Mouse (Mus musculus) forebrain, embryonic 16.5 days (tissue): ENCODE results near the gene Tpk1. TPM values are rescaled to one million over a fixed set of nuclear protein-coding genes. Genes with fewer than 3 reads are reported as not detected.
A peak's percentile ranks its signal among the peaks of the same experiment; 100 is the strongest.

Experiments
- ATAC-seq: fragments of 200-750 bp; cut with Nextera tagmentation; 2 replicates; pipeline ENCODE4 v1.8.0; 2017; ENCODE audit warnings: mild to moderate bottlenecking, moderate library complexity
- H3K27ac ChIP-seq: fragments of 300-500 bp; sonication (generic); 2 replicates; pipeline ENCODE4 v1.5.1; 2014; ENCODE audit warnings: low read length, control low read depth
- H3K27me3 ChIP-seq: fragments of 300-500 bp; sonication (generic); replicated peaks from 2 replicates; pipeline ENCODE4 v1.6.1; 2014; ENCODE audit warnings: low read length; ENCODE audit not compliant: control insufficient read depth, insufficient read depth
- H3K36me3 ChIP-seq: fragments of 300-500 bp; sonication (generic); 2 replicates; pipeline ENCODE4 v1.6.1; 2014; ENCODE audit not compliant: control insufficient read depth, insufficient read depth
- H3K4me1 ChIP-seq: fragments of 300-500 bp; sonication (generic); replicated peaks from 2 replicates; pipeline ENCODE4 v1.6.1; 2014; ENCODE audit warnings: low read length; ENCODE audit not compliant: control insufficient read depth, insufficient read depth
- H3K4me2 ChIP-seq: fragments of 300-500 bp; sonication (generic); 2 replicates; pipeline ENCODE4 v1.6.1; 2014; ENCODE audit warnings: mild to moderate bottlenecking, low read length, control low read depth
- H3K4me3 ChIP-seq: fragments of 300-500 bp; sonication (generic); replicated peaks from 2 replicates; pipeline ENCODE4 v1.5.1; 2014; ENCODE audit warnings: mild to moderate bottlenecking, low read length, control low read depth
- H3K9ac ChIP-seq: fragments of 300-500 bp; sonication (generic); replicated peaks from 2 replicates; pipeline ENCODE4 v1.6.1; 2014; ENCODE audit warnings: low read depth, low read length, control low read depth
- H3K9me3 ChIP-seq: fragments of 300-500 bp; sonication (generic); 2 replicates; pipeline ENCODE4 v1.6.1; 2016; ENCODE audit warnings: low read length; ENCODE audit not compliant: control insufficient read depth
- WGBS: fragments of 180-500 bp; shearing (Covaris S2); extraction: QIAGEN DNeasy Blood & Tissue Kit; methylation state at CpG from one replicate; pipeline ENCODE4 v1.1.7; 2014; 5-methylcytosine and 5-hydroxymethylcytosine counted together
- polyA plus RNA-seq: library from polyadenylated mRNA; unstranded; fragments of >200 nt; fragmentation: Nextera tagmentation; extraction: Ambion mirVana; gene quantifications from 2 replicates; pipeline ENCODE4 v1.2.1, GENCODE M21; 2015

Gene Tpk1
- polyA plus RNA-seq, 1 experiment from 2014 or later: 8.1 TPM

DNA sequence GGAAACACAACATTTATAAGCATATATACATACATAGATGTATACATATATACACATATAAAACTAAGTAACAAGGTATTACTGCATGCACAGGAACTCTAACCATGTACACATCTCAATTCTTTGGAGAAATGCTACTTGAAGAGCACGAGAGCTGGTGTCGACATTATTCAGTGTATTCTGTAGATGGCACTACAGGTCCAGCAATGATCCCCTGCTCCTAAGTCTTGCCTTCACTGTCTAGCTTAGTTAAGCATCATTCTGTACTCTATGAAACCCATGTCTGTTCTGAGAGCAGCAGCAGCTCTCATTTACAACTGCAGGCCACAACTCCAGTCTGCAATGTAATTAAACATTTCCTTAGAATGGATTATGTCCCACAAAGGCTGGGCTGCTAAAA is 270.5 kb downstream of the Tpk1 start:
- no peaks in the 10 kb centered on the region for H3K9me3 ChIP-seq
- H3K27me3 ChIP-seq: no peaks in the 10 kb centered on the region
- H3K4me3 ChIP-seq: no peak overlapping the region
- H3K9ac ChIP-seq: no peak overlapping the region
- H3K4me2 ChIP-seq: no peak overlapping the region
- H3K27ac ChIP-seq: no peak overlapping the region
- no peaks in the 10 kb centered on the region for H3K36me3 ChIP-seq
- 80% methylated on average over 2 of the region's 2 CpGs for WGBS
- ATAC-seq: peak; percentile 93
- no peaks in the 10 kb centered on the region for H3K4me1 ChIP-seq

DNA sequence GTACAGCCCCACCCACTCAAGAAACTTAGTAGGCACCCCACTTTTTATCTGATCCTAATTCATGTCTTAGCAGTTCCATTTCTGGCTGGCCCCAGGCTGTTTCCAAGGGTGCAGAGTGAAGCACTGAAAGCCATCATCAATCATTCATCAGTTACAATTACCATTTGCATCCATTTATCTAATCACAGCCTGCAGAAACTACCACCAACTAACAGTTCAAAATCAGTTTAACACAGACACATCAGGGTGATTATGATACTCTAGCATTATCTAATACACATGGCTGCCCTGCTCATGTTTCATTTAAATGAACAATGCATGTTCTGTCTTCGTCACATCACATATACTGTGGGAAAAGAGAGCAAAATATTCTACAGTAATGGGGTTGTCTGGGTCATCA is 274.7 kb downstream of the Tpk1 start:
- Histone ChIP-seq H3K27ac (no peak overlapping the region), H3K9me3 (no peaks in the 10 kb centered on the region), H3K9ac (no peak overlapping the region), H3K27me3 (no peaks in the 10 kb centered on the region), H3K4me3 (no peak overlapping the region), H3K4me1 (no peaks in the 10 kb centered on the region), H3K36me3 (no peaks in the 10 kb centered on the region), H3K4me2 (no peak overlapping the region)
- ATAC-seq: peak; percentile 31; the same call in 1 of the 2 replicates
- 63% methylated on average over 1 of the region's 1 CpGs for WGBS

DNA sequence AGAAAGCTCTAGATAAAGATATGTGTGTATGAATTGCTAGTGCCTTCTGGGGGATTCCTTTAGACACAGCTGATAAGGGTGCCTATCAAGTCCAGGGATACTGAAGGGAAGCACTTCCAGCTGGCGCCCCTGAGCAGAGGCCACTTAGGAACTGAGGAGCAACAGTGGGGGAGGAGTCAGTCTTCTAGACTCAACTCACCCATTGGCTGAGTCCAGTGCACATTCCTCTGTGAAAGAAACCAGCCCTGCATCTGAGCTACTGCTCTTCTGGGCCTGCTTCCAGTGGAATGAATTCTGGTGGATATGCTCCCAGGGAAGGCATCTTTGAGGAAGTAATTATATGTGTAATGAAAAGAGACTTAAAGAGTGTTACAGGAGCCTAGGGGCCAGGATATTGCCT is 278.8 kb downstream of the Tpk1 start:
- Histone ChIP-seq H3K9me3 (no peaks in the 10 kb centered on the region), H3K4me3 (no peak overlapping the region), H3K4me2 (no peak overlapping the region), H3K36me3 (no peaks in the 10 kb centered on the region), H3K27ac (no peak overlapping the region), H3K27me3 (no peaks in the 10 kb centered on the region), H3K4me1 (no peaks in the 10 kb centered on the region), H3K9ac (no peak overlapping the region)
- ATAC-seq: 0 out of 2 replicates have a peak, but pooled peaks have one; percentile 47
- 15% methylated on average over 1 of the region's 1 CpGs for WGBS

DNA sequence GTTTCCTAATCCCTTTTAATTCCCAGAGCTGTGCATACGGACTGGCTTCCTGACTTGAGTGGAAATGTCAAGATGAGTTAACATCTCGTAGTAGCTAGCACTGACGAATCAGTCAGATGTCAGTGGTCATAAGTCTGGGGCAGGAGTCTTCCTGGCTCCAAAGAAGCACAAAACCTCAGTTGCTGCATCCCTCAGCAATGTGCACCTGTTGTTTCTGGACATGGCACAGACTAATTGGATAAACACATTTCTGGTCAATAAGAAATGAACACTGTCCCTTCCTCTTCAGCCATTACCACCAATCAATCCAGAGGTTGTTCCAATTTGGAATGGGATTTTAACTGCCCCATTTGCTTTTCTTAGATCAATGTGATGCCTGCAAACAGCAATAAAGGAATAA is 281.2 kb downstream of the Tpk1 start:
- Histone ChIP-seq H3K4me1 (no peaks in the 10 kb centered on the region), H3K27ac (no peak overlapping the region), H3K9ac (no peak overlapping the region), H3K4me3 (no peak overlapping the region), H3K9me3 (no peaks in the 10 kb centered on the region), H3K27me3 (no peaks in the 10 kb centered on the region), H3K4me2 (no peak overlapping the region), H3K36me3 (no peaks in the 10 kb centered on the region)
- WGBS: 68% methylated on average over 3 of the region's 3 CpGs
- ATAC-seq: no peak

DNA sequence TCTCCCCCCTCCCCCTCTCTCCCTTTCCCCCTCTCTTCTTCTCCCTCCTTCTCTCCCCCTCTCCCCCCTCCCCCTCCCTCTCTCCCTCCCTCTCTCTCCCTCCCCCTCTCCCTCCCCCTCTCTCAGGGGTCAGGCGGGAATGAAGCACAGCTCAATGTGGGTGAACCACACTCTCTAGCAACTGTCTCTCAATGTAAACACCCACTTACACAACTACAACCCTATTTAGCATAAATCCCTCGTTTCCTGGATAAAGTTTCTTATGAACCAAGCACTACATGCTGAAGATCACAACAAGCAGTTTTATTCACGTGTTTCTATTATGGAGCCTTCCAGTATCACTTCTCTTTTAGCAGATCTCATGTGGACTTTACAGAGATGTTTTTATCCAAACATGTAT is 281.8 kb downstream of the Tpk1 start:
- Histone ChIP-seq H3K27me3 (no peaks in the 10 kb centered on the region), H3K9ac (no peak overlapping the region), H3K4me2 (no peak overlapping the region), H3K4me3 (no peak overlapping the region), H3K27ac (no peak overlapping the region), H3K9me3 (no peaks in the 10 kb centered on the region), H3K36me3 (no peaks in the 10 kb centered on the region), H3K4me1 (no peaks in the 10 kb centered on the region)
- no peak for ATAC-seq
- 73% methylated on average over 3 of the region's 3 CpGs for WGBS

DNA sequence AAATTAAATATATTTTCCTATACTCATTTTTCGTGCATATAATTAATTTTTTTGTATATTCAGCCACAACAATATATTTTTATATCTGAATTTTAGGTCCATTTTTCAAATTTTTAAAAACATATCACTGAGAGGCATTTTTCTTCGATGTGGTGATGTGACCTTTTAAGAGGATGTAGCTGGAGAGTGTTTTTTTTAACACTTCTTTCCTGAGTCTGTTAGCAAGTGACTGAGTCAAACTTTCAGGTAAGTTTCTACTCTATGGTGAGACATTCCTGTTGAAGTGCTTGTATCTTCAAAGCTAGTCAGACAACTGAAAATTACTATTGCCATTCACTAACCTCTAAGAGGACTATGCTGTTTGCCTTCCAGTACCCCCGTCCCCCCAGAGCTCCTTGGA is 283.3 kb downstream of the Tpk1 start:
- Histone ChIP-seq H3K27ac (no peak overlapping the region), H3K9me3 (no peaks in the 10 kb centered on the region), H3K27me3 (no peaks in the 10 kb centered on the region), H3K4me2 (no peak overlapping the region), H3K9ac (no peak overlapping the region), H3K4me1 (no peaks in the 10 kb centered on the region), H3K4me3 (no peak overlapping the region), H3K36me3 (no peaks in the 10 kb centered on the region)
- 89% methylated on average over 3 of the region's 3 CpGs for WGBS
- no peak for ATAC-seq

DNA sequence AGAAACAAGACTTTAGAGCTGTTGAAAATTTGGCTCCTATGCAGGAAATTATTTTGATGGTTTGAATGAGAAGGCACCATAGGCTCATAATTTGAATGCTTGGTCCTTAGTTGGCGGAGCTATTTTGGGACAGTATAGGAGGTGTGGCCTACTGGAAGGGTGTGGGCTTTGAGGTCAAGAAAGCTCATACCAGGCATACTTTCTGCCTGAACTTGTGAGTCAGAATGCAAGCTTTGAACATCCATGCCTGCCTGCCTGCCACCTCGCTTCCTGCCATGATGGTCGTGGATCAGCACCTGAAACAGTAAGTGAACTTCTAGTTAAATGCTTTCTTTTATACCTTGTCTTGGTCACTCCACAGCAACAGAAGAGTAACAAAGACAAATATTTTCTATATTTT is 283.8 kb downstream of the Tpk1 start:
- no peak overlapping the region for H3K4me2 ChIP-seq
- H3K36me3 ChIP-seq: no peaks in the 10 kb centered on the region
- no peak for ATAC-seq
- no peak overlapping the region for H3K27ac ChIP-seq
- no peaks in the 10 kb centered on the region for H3K27me3 ChIP-seq
- 88% methylated on average over 3 of the region's 3 CpGs for WGBS
- H3K4me1 ChIP-seq: no peaks in the 10 kb centered on the region
- H3K4me3 ChIP-seq: no peak overlapping the region
- no peak overlapping the region for H3K9ac ChIP-seq
- no peaks in the 10 kb centered on the region for H3K9me3 ChIP-seq

DNA sequence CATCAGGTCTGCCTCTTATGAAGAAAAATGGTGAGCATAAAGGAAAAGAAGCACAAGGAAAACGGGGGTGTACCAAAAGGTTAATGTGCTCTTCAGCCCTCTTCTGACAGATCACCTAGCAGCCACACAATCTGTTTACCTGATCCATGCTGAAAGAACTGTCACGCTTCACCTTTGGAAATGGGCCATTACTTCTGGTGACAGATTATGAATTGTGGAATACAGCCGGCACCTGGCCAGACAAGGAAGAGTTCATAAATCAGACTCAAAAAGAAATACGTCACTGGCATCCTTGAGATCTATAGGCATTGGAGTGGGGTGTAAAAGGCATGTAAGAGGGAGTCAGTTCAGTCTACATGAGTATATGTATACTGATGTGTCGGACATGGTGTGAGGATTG is 292.9 kb downstream of the Tpk1 start:
- 87% methylated on average over 5 of the region's 5 CpGs for WGBS

DNA sequence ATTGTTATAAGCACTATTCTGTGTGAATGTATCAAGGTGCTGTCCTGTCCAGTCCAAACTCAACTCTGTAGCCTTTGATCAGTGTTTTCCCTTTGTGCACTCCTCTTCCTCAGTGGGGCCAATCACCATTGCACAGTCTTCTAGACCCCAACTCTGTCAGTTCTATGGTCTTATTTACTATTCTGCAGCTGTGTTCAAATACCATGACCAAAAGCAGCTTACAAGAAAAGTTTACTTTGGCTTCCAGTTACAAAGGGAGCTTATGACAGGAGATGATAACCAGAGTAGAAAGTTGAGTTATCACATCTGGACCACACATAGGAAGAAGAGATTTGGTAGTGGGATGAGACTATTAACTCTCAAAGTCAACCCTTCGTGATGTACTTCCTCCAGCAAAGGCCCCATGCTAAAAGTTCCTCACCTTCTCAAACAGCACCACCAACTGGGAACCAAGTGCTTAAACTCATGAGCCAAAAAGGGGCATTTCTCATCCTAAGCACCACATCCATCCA is 298.6 kb downstream of the Tpk1 start:
- no peak overlapping the region for H3K4me3 ChIP-seq

More for the DNA sequence above, 292.9 kb downstream of the Tpk1 start:
- Histone ChIP-seq H3K9ac (no peak overlapping the region), H3K4me1 (no peaks in the 10 kb centered on the region), H3K4me3 (no peak overlapping the region), H3K36me3 (no peaks in the 10 kb centered on the region), H3K4me2 (no peak overlapping the region), H3K9me3 (no peaks in the 10 kb centered on the region), H3K27me3 (no peaks in the 10 kb centered on the region), H3K27ac (no peak overlapping the region)
- no peak for ATAC-seq

DNA sequence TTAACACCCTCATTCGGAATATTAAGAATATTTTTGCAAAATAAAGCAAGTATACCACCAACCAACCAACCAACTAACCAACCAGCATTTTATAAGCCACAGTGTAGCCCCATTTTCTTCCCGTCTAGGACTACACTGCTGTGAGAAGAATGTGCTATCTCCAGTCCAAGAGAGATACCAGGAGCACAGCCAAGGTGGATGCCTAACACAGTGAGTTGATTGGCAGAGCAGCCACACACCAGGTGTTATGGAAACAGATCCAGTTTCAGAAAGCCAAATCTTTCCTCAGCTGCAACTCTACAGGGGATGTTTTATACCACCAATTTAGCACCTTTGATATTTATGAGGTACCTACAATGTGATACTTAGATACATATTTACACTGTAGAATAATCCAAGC is 299.1 kb downstream of the Tpk1 start:
- no peak for ATAC-seq
- H3K4me3 ChIP-seq: no peak overlapping the region
- no peak overlapping the region for H3K4me2 ChIP-seq
- no peaks in the 10 kb centered on the region for H3K27me3 ChIP-seq
- no peaks in the 10 kb centered on the region for H3K36me3 ChIP-seq
- no peak overlapping the region for H3K27ac ChIP-seq
- WGBS: 82% methylated on average over 2 of the region's 2 CpGs
- H3K4me1 ChIP-seq: no peaks in the 10 kb centered on the region
- H3K9me3 ChIP-seq: no peaks in the 10 kb centered on the region
- no peak overlapping the region for H3K9ac ChIP-seq

More for the DNA sequence above, 298.6 kb downstream of the Tpk1 start:
- H3K27ac ChIP-seq: no peak overlapping the region
- H3K4me2 ChIP-seq: no peak overlapping the region
- H3K9ac ChIP-seq: no peak overlapping the region
- H3K9me3 ChIP-seq: no peaks in the 10 kb centered on the region
- no peaks in the 10 kb centered on the region for H3K4me1 ChIP-seq
- no peak for ATAC-seq
- 76% methylated on average over 1 of the region's 1 CpGs for WGBS
- no peaks in the 10 kb centered on the region for H3K27me3 ChIP-seq
- H3K36me3 ChIP-seq: no peaks in the 10 kb centered on the region
